Mouse (Mus musculus): Measurements from ENCODE around the gene Mymx. TPM values are rescaled to one million over a fixed set of nuclear protein-coding genes. Genes with fewer than 3 reads are reported as not detected.

Gene Mymx
- polyA plus RNA-seq, 1 experiment from 2014 or later = 0.49 TPM

DNA sequence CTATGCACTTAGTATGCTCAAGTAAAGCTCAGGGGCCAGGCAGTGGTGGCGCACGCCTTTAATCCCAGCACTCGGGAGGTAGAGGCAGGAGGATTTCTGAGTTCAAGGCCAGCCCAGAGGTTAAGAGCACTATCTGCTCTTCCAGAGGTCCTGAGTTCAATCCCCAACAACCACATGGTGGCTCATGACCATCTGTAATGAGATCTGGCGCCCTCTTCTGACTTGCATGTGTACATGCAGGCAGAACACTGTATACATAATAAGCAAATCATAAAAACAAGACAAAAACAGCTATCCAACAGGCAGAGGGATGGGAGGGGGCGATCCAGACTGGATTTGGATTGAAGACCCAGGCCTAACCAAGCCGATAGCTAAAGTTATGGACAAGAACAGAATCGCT is 23.1 kb downstream of the Mymx start:
- Histone ChIP-seq H3K4me1 (ENCODE audit: control insufficient read depth, insufficient read depth, low read length) (peaks cover 33% of the 10 kb centered on the region), H3K4me2 (ENCODE audit: low read depth, low read length) (no peak overlapping the region), H3K9me3 (replicated peaks; ENCODE audit: control insufficient read depth, low read length) (no peaks in the 10 kb centered on the region), H3K9ac (ENCODE audit: low read length) (no peak overlapping the region), H3K27me3 (ENCODE audit: control insufficient read depth, insufficient read depth, low read length) (no peaks in the 10 kb centered on the region), H3K36me3 (ENCODE audit: control insufficient read depth, insufficient read depth) (no peaks in the 10 kb centered on the region), H3K27ac (ENCODE audit: low read length) (peak overlapping the region; percentile 87), H3K4me3 (ENCODE audit: low read length) (no peak overlapping the region)
- no peak for ATAC-seq (replicated peaks; ENCODE audit: extremely low read depth, insufficient read depth, low FRiP score)
- WGBS = 75% methylated on average over 7 of the region's 7 CpGs

- H3K4me1 ChIP-seq (ENCODE audit: control insufficient read depth, insufficient read depth, low read length) = peaks cover 32% of the 10 kb centered on the region
- no peak for ATAC-seq (replicated peaks; ENCODE audit: extremely low read depth, insufficient read depth, low FRiP score)
- no peak overlapping the region for H3K4me3 ChIP-seq (ENCODE audit: low read length)
- 23% methylated on average over 5 of the region's 5 CpGs for WGBS
- H3K9me3 ChIP-seq (replicated peaks; ENCODE audit: control insufficient read depth, low read length) = no peaks in the 10 kb centered on the region
- no peaks in the 10 kb centered on the region for H3K36me3 ChIP-seq (ENCODE audit: control insufficient read depth, insufficient read depth)
- no peaks in the 10 kb centered on the region for H3K27me3 ChIP-seq (ENCODE audit: control insufficient read depth, insufficient read depth, low read length)
- H3K9ac ChIP-seq (ENCODE audit: low read length) = peak overlapping the region; percentile 14; the same call in 1 of the 2 replicates
- no peak overlapping the region for H3K4me2 ChIP-seq (ENCODE audit: low read depth, low read length)
- peak overlapping the region; percentile 87 for H3K27ac ChIP-seq (ENCODE audit: low read length)
These were observed 23.7 kb downstream of the Mymx start for GRCm38 (mm10) chr17:45578242-45578641.

DNA sequence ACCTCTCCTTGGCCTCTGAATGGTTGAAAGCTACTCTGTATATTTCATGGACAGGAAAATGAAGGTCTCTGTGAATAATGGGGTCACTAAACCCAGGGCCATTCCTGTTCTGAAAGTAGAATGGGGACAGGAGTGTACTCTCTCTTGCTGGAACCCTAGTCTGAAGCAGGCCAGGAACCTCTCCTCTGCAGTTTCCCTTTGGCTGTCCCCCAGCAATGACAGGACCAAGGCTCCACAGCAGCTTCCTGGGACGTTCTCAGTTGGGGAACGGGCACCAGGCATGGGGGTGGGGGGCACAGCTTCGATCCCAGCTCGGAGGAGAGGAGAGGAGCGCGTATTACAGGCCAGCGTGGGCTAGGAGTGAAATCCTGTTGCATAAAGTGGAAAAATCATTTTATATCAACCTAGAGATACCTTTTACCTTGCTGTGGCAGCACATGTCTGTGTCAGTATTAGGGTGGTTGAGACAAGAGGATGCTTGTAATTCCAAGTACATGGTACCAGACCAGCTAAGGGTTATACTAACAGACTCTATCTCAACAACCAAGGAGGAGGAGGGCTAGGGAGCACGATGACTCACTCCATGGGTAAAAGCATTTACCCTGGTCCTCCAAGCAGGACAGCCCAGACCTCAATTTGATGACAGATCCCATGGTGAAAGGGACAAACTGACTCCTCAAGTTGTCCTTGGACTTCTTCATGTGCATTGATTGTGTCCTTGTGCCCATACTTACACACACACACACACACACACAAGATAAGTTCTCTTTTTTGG is 26.6 kb downstream of the Mymx start:
- Histone ChIP-seq H3K9ac (ENCODE audit: low read length) (peak overlapping the region; percentile 83), H3K9me3 (replicated peaks; ENCODE audit: control insufficient read depth, low read length) (no peaks in the 10 kb centered on the region), H3K4me3 (ENCODE audit: low read length) (no peak overlapping the region), H3K27ac (ENCODE audit: low read length) (peak overlapping the region; percentile 99), H3K4me2 (ENCODE audit: low read depth, low read length) (peak overlapping the region; percentile 76; the same call in 1 of the 2 replicates), H3K4me1 (ENCODE audit: control insufficient read depth, insufficient read depth, low read length) (peaks cover 37% of the 10 kb centered on the region), H3K27me3 (ENCODE audit: control insufficient read depth, insufficient read depth, low read length) (no peaks in the 10 kb centered on the region), H3K36me3 (ENCODE audit: control insufficient read depth, insufficient read depth) (peaks cover 17% of the 10 kb centered on the region)
- no peak for ATAC-seq (replicated peaks; ENCODE audit: extremely low read depth, insufficient read depth, low FRiP score)
- 88% methylated on average over 8 of the region's 8 CpGs for WGBS

- Histone ChIP-seq H3K9ac (ENCODE audit: low read length) (peak overlapping the region; percentile 83), H3K27me3 (ENCODE audit: control insufficient read depth, insufficient read depth, low read length) (no peaks in the 10 kb centered on the region), H3K4me1 (ENCODE audit: control insufficient read depth, insufficient read depth, low read length) (peaks cover 41% of the 10 kb centered on the region), H3K4me2 (ENCODE audit: low read depth, low read length) (peak overlapping the region; percentile 76), H3K36me3 (ENCODE audit: control insufficient read depth, insufficient read depth) (peaks cover 27% of the 10 kb centered on the region), H3K27ac (ENCODE audit: low read length) (peak overlapping the region; percentile 99), H3K4me3 (ENCODE audit: low read length) (peak overlapping the region; percentile 100), H3K9me3 (replicated peaks; ENCODE audit: control insufficient read depth, low read length) (no peaks in the 10 kb centered on the region)
- peak; percentile 47 for ATAC-seq (replicated peaks; ENCODE audit: extremely low read depth, insufficient read depth, low FRiP score)
- 2% methylated on average over 17 of the region's 17 CpGs for WGBS
These were observed 27.7 kb downstream of the Mymx start for GRCm38 (mm10) chr17:45574129-45574761.

GRCm38 (mm10) chr17:45573780-45574123 is 28.1 kb downstream of the Mymx start:
- H3K9me3 ChIP-seq (replicated peaks; ENCODE audit: control insufficient read depth, low read length) = no peaks in the 10 kb centered on the region
- peak overlapping the region; percentile 83 for H3K9ac ChIP-seq (ENCODE audit: low read length)
- H3K27ac ChIP-seq (ENCODE audit: low read length) = peak overlapping the region; percentile 99
- H3K27me3 ChIP-seq (ENCODE audit: control insufficient read depth, insufficient read depth, low read length) = no peaks in the 10 kb centered on the region
- H3K4me1 ChIP-seq (ENCODE audit: control insufficient read depth, insufficient read depth, low read length) = peaks cover 44% of the 10 kb centered on the region
- H3K4me3 ChIP-seq (ENCODE audit: low read length) = peak overlapping the region; percentile 100
- peaks cover 32% of the 10 kb centered on the region for H3K36me3 ChIP-seq (ENCODE audit: control insufficient read depth, insufficient read depth)
- peak overlapping the region; percentile 76 for H3K4me2 ChIP-seq (ENCODE audit: low read depth, low read length)
- WGBS = 1% methylated on average over 18 of the region's 18 CpGs
- ATAC-seq (replicated peaks; ENCODE audit: extremely low read depth, insufficient read depth, low FRiP score) = peak; percentile 73

- Histone ChIP-seq H3K4me2 (ENCODE audit: low read depth, low read length) (peak within 1 kb of the TSS; percentile 91), H3K27ac (ENCODE audit: low read length) (peak within 1 kb of the TSS; percentile 99), H3K4me3 (ENCODE audit: low read length) (peak within 1 kb of the TSS; percentile 100), H3K9ac (ENCODE audit: low read length) (peak within 1 kb of the TSS; percentile 100), H3K4me1 (ENCODE audit: control insufficient read depth, insufficient read depth, low read length) (peaks cover 39% of the 10 kb centered on the region), H3K27me3 (ENCODE audit: control insufficient read depth, insufficient read depth, low read length) (no peaks in the 10 kb centered on the region), H3K36me3 (ENCODE audit: control insufficient read depth, insufficient read depth) (peaks cover 37% of the 10 kb centered on the region), H3K9me3 (replicated peaks; ENCODE audit: control insufficient read depth, low read length) (no peaks in the 10 kb centered on the region)
- under 1% methylated on average over 41 of the region's 41 CpGs for WGBS
- peak; percentile 79 for ATAC-seq (replicated peaks; ENCODE audit: extremely low read depth, insufficient read depth, low FRiP score)
These were observed 28.7 kb downstream of the Mymx start, which contains the start of gene Hsp90ab1 for GRCm38 (mm10) chr17:45573087-45573779. Hsp90ab1 (minus strand) TSS chr17:45573271.

DNA sequence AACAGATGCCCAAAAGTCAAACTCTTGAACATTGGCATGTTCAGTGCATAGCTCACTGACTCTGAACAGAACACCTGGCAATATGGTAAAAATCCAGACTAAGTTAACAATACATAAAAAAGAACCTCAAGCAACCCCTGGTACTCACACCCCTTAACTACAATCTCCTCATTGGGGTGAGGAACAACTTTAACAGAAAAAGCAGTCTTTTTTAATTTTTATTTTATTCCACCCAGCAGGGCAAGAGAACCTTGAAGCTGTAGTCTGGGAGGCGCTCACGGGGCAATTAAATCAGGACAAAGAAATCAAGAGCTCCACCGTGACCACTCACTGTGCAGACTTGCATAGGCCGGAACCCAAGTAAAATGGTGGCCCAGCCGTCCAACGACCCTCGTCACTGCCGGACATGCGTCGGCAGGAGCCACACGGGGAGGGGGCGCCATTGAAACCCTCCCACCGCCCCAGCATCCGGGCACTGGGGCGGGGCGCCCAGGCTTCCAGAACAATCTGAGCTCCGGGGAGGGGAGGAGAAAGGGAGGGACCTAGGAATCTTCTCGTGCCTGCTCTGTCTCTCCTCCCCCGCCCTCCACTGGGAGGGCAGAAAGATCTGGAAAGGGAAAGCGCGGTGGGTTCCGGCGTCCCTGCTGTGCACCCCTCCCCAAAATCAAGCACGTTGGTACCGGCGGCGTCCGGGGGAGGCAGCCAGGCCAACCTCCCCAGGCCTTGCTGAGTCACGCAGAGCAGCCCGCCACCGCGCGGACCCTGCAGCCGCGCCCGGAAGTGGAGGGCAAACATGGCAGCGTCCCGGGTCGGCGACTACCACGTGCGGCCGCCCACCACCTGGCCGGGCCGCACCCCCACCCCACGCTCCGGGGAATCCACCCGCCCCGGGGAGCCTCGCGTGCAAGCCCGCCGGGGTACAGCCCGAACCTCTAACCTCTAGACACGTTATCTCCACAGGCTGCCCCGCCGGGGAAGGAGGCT is 29.5 kb downstream of the Mymx start:
- Histone ChIP-seq H3K27ac (ENCODE audit: low read length) (peak overlapping the region; percentile 99), H3K4me1 (ENCODE audit: control insufficient read depth, insufficient read depth, low read length) (peaks cover 40% of the 10 kb centered on the region), H3K9me3 (replicated peaks; ENCODE audit: control insufficient read depth, low read length) (no peaks in the 10 kb centered on the region), H3K9ac (ENCODE audit: low read length) (peak overlapping the region; percentile 100), H3K4me3 (ENCODE audit: low read length) (peak overlapping the region; percentile 100), H3K4me2 (ENCODE audit: low read depth, low read length) (peak overlapping the region; percentile 91), H3K27me3 (ENCODE audit: control insufficient read depth, insufficient read depth, low read length) (no peaks in the 10 kb centered on the region), H3K36me3 (ENCODE audit: control insufficient read depth, insufficient read depth) (peaks cover 46% of the 10 kb centered on the region)
- ATAC-seq (replicated peaks; ENCODE audit: extremely low read depth, insufficient read depth, low FRiP score) = peak; percentile 56
- under 1% methylated on average over 57 of the region's 57 CpGs for WGBS

GRCm38 (mm10) chr17:45569999-45570398 is 31.9 kb downstream of the Mymx start:
- Histone ChIP-seq H3K4me2 (ENCODE audit: low read depth, low read length) (no peak overlapping the region), H3K9ac (ENCODE audit: low read length) (no peak overlapping the region), H3K36me3 (ENCODE audit: control insufficient read depth, insufficient read depth) (peaks cover 60% of the 10 kb centered on the region), H3K4me1 (ENCODE audit: control insufficient read depth, insufficient read depth, low read length) (peaks cover 45% of the 10 kb centered on the region), H3K4me3 (ENCODE audit: low read length) (no peak overlapping the region), H3K27me3 (ENCODE audit: control insufficient read depth, insufficient read depth, low read length) (no peaks in the 10 kb centered on the region), H3K27ac (ENCODE audit: low read length) (no peak overlapping the region), H3K9me3 (replicated peaks; ENCODE audit: control insufficient read depth, low read length) (no peaks in the 10 kb centered on the region)
- ATAC-seq (replicated peaks; ENCODE audit: extremely low read depth, insufficient read depth, low FRiP score) = no peak
- 69% methylated on average over 4 of the region's 4 CpGs for WGBS

All from heart, embryonic 16.5 days (tissue).